Mouse (Mus musculus): ENCODE measurements around the gene Taok3. TPM values are rescaled to one million over a fixed set of nuclear protein-coding genes. Genes with fewer than 3 reads are reported as not detected.

Gene Taok3
- polyA plus RNA-seq, 1 experiment, result 7.7 TPM

GRCm38 (mm10) chr5:117314587-117315428, 194.9 kb downstream of the Taok3 start:
- Histone ChIP-seq H3K36me3 (ENCODE audit: control insufficient read depth, insufficient read depth) (no peaks in the 10 kb centered on the region), H3K27me3 (ENCODE audit: control insufficient read depth, insufficient read depth, insufficient read length) (no peaks in the 10 kb centered on the region), H3K79me2 (ENCODE audit: control insufficient read depth, insufficient read depth) (no peaks in the 10 kb centered on the region), H3ac (ENCODE audit: control insufficient read depth, insufficient read length) (no peak overlapping the region), H3K4me2 (ENCODE audit: low read depth) (no peak overlapping the region), H3K4me3 (no peak overlapping the region)
- no peak for TF ChIP-seq REST (IDR thresholded peaks at IDR 0.05; ENCODE audit: insufficient read depth, insufficient read length)
- no peak for TF ChIP-seq MAX (IDR thresholded peaks at IDR 0.05; ENCODE audit: low read depth)
- TF ChIP-seq POLR2A (IDR thresholded peaks at IDR 0.05; ENCODE audit: insufficient read length, low read depth), result no peak
- TF ChIP-seq MYOG (IDR thresholded peaks at IDR 0.05; ENCODE audit: control insufficient read depth in 1 of 3, insufficient read depth in 1 of 3, insufficient read length in 2 of 3, low read depth in 2 of 3), result no peak
- no peak for TF ChIP-seq POLR2AphosphoS2 (IDR thresholded peaks at IDR 0.05; ENCODE audit: insufficient read length, low read depth)
- TF ChIP-seq SRF (IDR thresholded peaks at IDR 0.05; ENCODE audit: control insufficient read depth, insufficient read length, low read depth), result no peak
- TF ChIP-seq TCF3 (IDR thresholded peaks at IDR 0.05; ENCODE audit: insufficient read length, low read depth), result no peak
- no peak for TF ChIP-seq TCF12 (IDR thresholded peaks at IDR 0.05; ENCODE audit: insufficient read depth, poor library complexity, severe bottlenecking)
- no peak for TF ChIP-seq CEBPB (IDR thresholded peaks at IDR 0.05; ENCODE audit: insufficient read depth, poor library complexity, severe bottlenecking)
- no peak for TF ChIP-seq E2F4 (IDR thresholded peaks at IDR 0.05; ENCODE audit: insufficient read depth)
- TF ChIP-seq USF1 (IDR thresholded peaks at IDR 0.05; ENCODE audit: low read depth), result no peak
- no peak for TF ChIP-seq MYOD1 (IDR thresholded peaks at IDR 0.05; ENCODE audit: control insufficient read depth in 1 of 3, insufficient read length in 2 of 3, low read depth in 2 of 3)

DNA sequence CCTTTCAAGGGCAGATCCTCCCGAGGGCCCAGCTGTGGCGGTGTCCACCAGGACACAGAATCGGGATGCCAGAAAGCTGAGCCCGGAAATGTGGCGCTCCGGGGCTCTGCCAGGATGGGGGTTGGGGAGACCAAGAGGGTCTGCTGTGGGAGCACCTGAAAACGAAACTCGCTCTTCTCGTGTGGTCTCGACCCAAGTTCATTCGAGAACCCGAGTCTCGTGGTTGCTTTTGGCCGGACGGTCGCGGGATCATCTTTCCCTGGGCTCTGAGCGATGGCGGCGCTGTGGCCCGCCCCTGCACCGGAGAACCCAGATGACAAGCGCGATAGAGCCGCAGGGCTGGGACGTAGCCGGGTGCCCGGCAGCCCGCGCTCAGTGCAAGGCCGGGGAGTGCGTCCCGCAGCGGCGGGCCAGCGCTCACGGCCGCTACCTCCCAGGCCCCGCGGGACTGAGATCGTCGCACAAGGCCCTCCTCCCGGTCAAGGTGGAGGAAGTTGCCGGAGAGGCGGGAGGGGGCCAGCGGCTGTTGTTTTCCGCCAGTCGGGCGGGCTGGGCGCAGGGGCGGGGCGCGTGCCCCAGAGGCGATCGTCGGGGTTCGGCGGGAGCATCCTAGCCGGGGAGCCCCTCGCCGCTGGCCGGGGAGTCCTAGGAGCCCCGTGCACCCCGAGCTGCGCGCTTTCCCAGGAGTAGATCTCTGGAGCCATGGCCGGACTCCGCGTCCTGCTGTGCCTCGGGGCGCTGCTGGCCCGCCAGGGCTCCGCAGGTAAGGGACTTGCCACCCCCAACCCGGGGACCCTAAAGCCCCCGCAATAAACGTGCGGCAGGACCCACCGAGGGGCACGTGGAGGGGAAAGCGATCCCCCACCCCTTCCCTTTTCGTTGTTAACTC, 199.1 kb downstream of the Taok3 start, which contains the start of gene Vsig10:
Vsig10 (plus strand) TSS at position 343 of the 889 bp plus-strand sequence.
- H3K4me2 ChIP-seq (ENCODE audit: low read depth), result peak within 1 kb of the TSS; percentile 89
- H3K79me2 ChIP-seq (ENCODE audit: control insufficient read depth, insufficient read depth), result no peaks in the 10 kb centered on the region
- no peaks in the 10 kb centered on the region for H3K27me3 ChIP-seq (ENCODE audit: control insufficient read depth, insufficient read depth, insufficient read length)
- no peaks in the 10 kb centered on the region for H3K36me3 ChIP-seq (ENCODE audit: control insufficient read depth, insufficient read depth)
- TF ChIP-seq TCF12 (IDR thresholded peaks at IDR 0.05; ENCODE audit: insufficient read depth, poor library complexity, severe bottlenecking) (no peak), CEBPB (IDR thresholded peaks at IDR 0.05; ENCODE audit: insufficient read depth, poor library complexity, severe bottlenecking) (no peak), MAX (IDR thresholded peaks at IDR 0.05; ENCODE audit: low read depth) (no peak), MYOD1 (IDR thresholded peaks at IDR 0.05; ENCODE audit: control insufficient read depth in 1 of 3, insufficient read length in 2 of 3, low read depth in 2 of 3) (peak in 2 of 3 experiments; percentile 0 to 24), POLR2A (IDR thresholded peaks at IDR 0.05; ENCODE audit: insufficient read length, low read depth) (peak; percentile 75), MYOG (IDR thresholded peaks at IDR 0.05; ENCODE audit: control insufficient read depth in 1 of 3, insufficient read depth in 1 of 3, insufficient read length in 2 of 3, low read depth in 2 of 3) (peak in 2 of 3 experiments; percentile 5 to 19), POLR2AphosphoS2 (IDR thresholded peaks at IDR 0.05; ENCODE audit: insufficient read length, low read depth) (peak; percentile 38), E2F4 (IDR thresholded peaks at IDR 0.05; ENCODE audit: insufficient read depth) (no peak), TCF3 (IDR thresholded peaks at IDR 0.05; ENCODE audit: insufficient read length, low read depth) (no peak), USF1 (IDR thresholded peaks at IDR 0.05; ENCODE audit: low read depth) (no peak), SRF (IDR thresholded peaks at IDR 0.05; ENCODE audit: control insufficient read depth, insufficient read length, low read depth) (peak; percentile 55), REST (IDR thresholded peaks at IDR 0.05; ENCODE audit: insufficient read depth, insufficient read length) (no peak)
- H3K4me3 ChIP-seq, result peak within 1 kb of the TSS; percentile 51
- H3ac ChIP-seq (ENCODE audit: control insufficient read depth, insufficient read length), result peak within 1 kb of the TSS; percentile 91

GRCm38 (mm10) chr5:117323751-117324150, 203.8 kb downstream of the Taok3 start:
- H3ac ChIP-seq (ENCODE audit: control insufficient read depth, insufficient read length), result no peak overlapping the region

More at GRCm38 (mm10) chr5:117323751-117324150, 203.8 kb downstream of the Taok3 start:
- Histone ChIP-seq H3K4me2 (ENCODE audit: low read depth) (no peak overlapping the region), H3K27me3 (ENCODE audit: control insufficient read depth, insufficient read depth, insufficient read length) (no peaks in the 10 kb centered on the region), H3K4me3 (no peak overlapping the region), H3K79me2 (ENCODE audit: control insufficient read depth, insufficient read depth) (no peaks in the 10 kb centered on the region), H3K36me3 (ENCODE audit: control insufficient read depth, insufficient read depth) (no peaks in the 10 kb centered on the region)
- TF ChIP-seq SRF (IDR thresholded peaks at IDR 0.05; ENCODE audit: control insufficient read depth, insufficient read length, low read depth) (no peak), MYOG (IDR thresholded peaks at IDR 0.05; ENCODE audit: control insufficient read depth in 1 of 3, insufficient read depth in 1 of 3, insufficient read length in 2 of 3, low read depth in 2 of 3) (no peak), MYOD1 (IDR thresholded peaks at IDR 0.05; ENCODE audit: control insufficient read depth in 1 of 3, insufficient read length in 2 of 3, low read depth in 2 of 3) (no peak), CEBPB (IDR thresholded peaks at IDR 0.05; ENCODE audit: insufficient read depth, poor library complexity, severe bottlenecking) (no peak), E2F4 (IDR thresholded peaks at IDR 0.05; ENCODE audit: insufficient read depth) (no peak), MAX (IDR thresholded peaks at IDR 0.05; ENCODE audit: low read depth) (no peak), TCF3 (IDR thresholded peaks at IDR 0.05; ENCODE audit: insufficient read length, low read depth) (no peak), TCF12 (IDR thresholded peaks at IDR 0.05; ENCODE audit: insufficient read depth, poor library complexity, severe bottlenecking) (no peak), POLR2A (IDR thresholded peaks at IDR 0.05; ENCODE audit: insufficient read length, low read depth) (no peak), REST (IDR thresholded peaks at IDR 0.05; ENCODE audit: insufficient read depth, insufficient read length) (no peak), POLR2AphosphoS2 (IDR thresholded peaks at IDR 0.05; ENCODE audit: insufficient read length, low read depth) (no peak), USF1 (IDR thresholded peaks at IDR 0.05; ENCODE audit: low read depth) (no peak)

Other genes with a start within 250 kb of the Taok3 start
- 77.0 TPM for gene Suds3, start 4.0 kb upstream of the Taok3 start, polyA plus RNA-seq (2012; fragmentation: generic; extraction: Trizol)
- 713 TPM for gene Pebp1, start 167.5 kb downstream of the Taok3 start, polyA plus RNA-seq (2012; fragmentation: generic; extraction: Trizol)
- 2.2 TPM for gene Vsig10, start 199.0 kb downstream of the Taok3 start, polyA plus RNA-seq (2012; fragmentation: generic; extraction: Trizol)
- gene Wsb2, start 237.2 kb downstream of the Taok3 start, polyA plus RNA-seq (2012; fragmentation: generic; extraction: Trizol), result 142 TPM

Data from myocyte (in vitro differentiated cells).